Mouse (Mus musculus) heart, embryonic 10.5 days (tissue): ENCODE results near the gene Fam219a. TPM values are rescaled to one million over a fixed set of nuclear protein-coding genes. Genes with fewer than 3 reads are reported as not detected.

ENCODE experiments used
- DNase-seq: peaks from one replicate; pipeline ENCODE4 v3.0.0-alpha.2; 2017; ENCODE audit warnings: low spot score
- H3K27ac ChIP-seq: fragments of 300-500 bp; sonication (generic); 2 replicates; pipeline ENCODE4 v1.5.1; 2016; ENCODE audit warnings: mild to moderate bottlenecking
- H3K27me3 ChIP-seq: fragments of 300-500 bp; sonication (generic); 2 replicates; pipeline ENCODE4 v1.6.1; 2016; ENCODE audit warnings: mild to moderate bottlenecking; ENCODE audit not compliant: poor library complexity, insufficient read depth, severe bottlenecking
- H3K36me3 ChIP-seq: fragments of 300-500 bp; sonication (generic); 2 replicates; pipeline ENCODE4 v1.6.1; 2016; ENCODE audit warnings: mild to moderate bottlenecking, moderate library complexity
- H3K4me1 ChIP-seq: fragments of 300-500 bp; sonication (generic); 2 replicates; pipeline ENCODE4 v1.6.1; 2016; ENCODE audit warnings: mild to moderate bottlenecking
- H3K4me3 ChIP-seq: fragments of 300-500 bp; sonication (generic); 2 replicates; pipeline ENCODE4 v1.5.1; 2016; ENCODE audit warnings: mild to moderate bottlenecking, moderate library complexity
- H3K9me3 ChIP-seq: fragments of 300-500 bp; sonication (generic); 2 replicates; pipeline ENCODE4 v1.6.1; 2016; ENCODE audit warnings: mild to moderate bottlenecking, moderate library complexity
- WGBS: fragments of 180-500 bp; shearing (Covaris S2); methylation state at CpG from one replicate; pipeline ENCODE4 v1.1.7; 2016; 5-methylcytosine and 5-hydroxymethylcytosine counted together
- polyA plus RNA-seq: library from polyadenylated mRNA; unstranded; fragments of >200 nt; fragmentation: Nextera tagmentation; extraction: Ambion mirVana; gene quantifications from 2 replicates; pipeline ENCODE4 v1.2.1, GENCODE M21; 2016

Fam219a gene
- polyA plus RNA-seq, 1 experiment from 2014 or later: 2.2 TPM

DNA sequence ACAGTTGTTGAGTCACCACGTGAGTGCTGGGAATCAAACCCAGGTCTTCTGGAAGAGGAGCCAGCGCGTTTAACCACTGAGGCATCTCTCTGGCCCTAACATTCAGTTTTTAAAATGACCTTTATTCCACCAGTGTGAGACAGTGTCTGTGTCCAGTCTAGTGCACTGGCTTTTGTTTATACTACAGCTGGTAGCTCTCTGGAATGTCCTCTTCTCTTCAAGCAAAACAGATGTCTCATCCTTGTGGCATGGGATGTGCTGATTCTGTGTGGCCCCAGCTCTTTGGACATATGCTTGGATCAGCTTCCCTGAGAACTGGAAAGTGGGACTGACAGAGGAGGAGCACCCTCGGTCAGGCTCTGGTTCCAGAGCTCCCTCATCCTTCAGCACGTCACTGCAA, 34.5 kb downstream of the Fam219a start:
- WGBS: 75% methylated on average over 5 of the region's 5 CpGs

DNA sequence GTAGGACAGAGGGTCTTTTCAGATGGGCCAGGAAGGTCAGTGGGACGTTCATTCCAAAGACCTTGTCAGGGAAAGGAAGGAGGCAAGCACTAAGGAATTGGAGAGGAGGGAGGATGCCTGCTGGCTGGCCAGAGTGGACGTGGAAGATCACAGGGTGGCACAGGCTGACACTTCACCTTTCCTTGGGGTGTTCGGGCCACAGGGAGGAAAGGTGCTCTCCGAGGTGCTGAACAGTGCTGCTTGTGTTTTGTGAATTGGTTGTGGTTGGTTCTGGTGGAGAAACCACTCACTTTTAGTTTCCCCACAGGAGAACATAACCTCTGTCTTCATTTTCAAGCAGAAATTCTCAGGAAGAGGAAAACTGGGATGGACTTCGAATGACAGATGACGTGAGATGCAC, 36.9 kb downstream of the Fam219a start:
- Histone ChIP-seq H3K9me3 (no peaks in the 10 kb centered on the region), H3K27ac (no peak overlapping the region), H3K36me3 (no peaks in the 10 kb centered on the region), H3K27me3 (no peaks in the 10 kb centered on the region), H3K4me3 (no peak overlapping the region), H3K4me1 (0 out of 2 replicates have a peak, but pooled peaks cover 6% of the 10 kb centered on the region)
- no peak for DNase-seq
- WGBS: 18% methylated on average over 6 of the region's 6 CpGs

More for the DNA sequence above, 34.5 kb downstream of the Fam219a start:
- no peak for DNase-seq
- Histone ChIP-seq H3K27ac (no peak overlapping the region), H3K27me3 (no peaks in the 10 kb centered on the region), H3K4me1 (no peaks in the 10 kb centered on the region), H3K36me3 (no peaks in the 10 kb centered on the region), H3K4me3 (no peak overlapping the region), H3K9me3 (no peaks in the 10 kb centered on the region)

- 54% methylated on average over 8 of the region's 8 CpGs for WGBS
- Histone ChIP-seq H3K27me3 (peaks cover 21% of the 10 kb centered on the region; the same call in 1 of the 2 replicates), H3K4me3 (no peak overlapping the region), H3K4me1 (peaks cover 13% of the 10 kb centered on the region; the same call in 1 of the 2 replicates), H3K27ac (no peak overlapping the region), H3K9me3 (no peaks in the 10 kb centered on the region), H3K36me3 (no peaks in the 10 kb centered on the region)
- no peak for DNase-seq
Observed at GRCm38 (mm10) chr4:41527996-41528395, 41.3 kb downstream of the Fam219a start.

DNA sequence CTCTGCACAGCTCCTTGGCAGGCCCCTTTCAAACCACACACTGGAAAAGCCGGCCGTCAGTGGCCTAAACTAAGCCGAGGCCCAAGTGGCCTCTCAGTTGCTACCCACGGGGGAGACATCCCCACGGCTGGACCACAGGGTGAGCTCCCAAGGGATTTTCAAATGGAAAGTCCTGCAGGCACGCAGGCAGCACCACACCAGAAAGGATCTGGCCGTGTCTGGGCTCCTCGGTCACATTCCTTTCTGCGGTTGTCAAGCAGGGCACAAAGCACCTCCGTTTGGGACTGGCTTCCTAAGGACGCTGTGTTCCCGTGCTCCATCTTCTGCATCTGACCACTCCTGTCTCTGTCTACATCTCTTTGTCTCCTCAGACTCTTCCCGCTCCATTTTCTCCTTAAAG, 42.3 kb downstream of the Fam219a start:
- WGBS: 45% methylated on average over 13 of the region's 13 CpGs
- peaks cover 13% of the 10 kb centered on the region; the same call in 1 of the 2 replicates for H3K4me1 ChIP-seq
- H3K36me3 ChIP-seq: no peaks in the 10 kb centered on the region
- DNase-seq: no peak
- no peak overlapping the region for H3K4me3 ChIP-seq
- no peaks in the 10 kb centered on the region for H3K9me3 ChIP-seq
- peaks cover 29% of the 10 kb centered on the region for H3K27me3 ChIP-seq
- no peak overlapping the region; the same call in 1 of the 2 replicates for H3K27ac ChIP-seq

GRCm38 (mm10) chr4:41526553-41526952, 42.8 kb downstream of the Fam219a start:
- 78% methylated on average over 7 of the region's 7 CpGs for WGBS
- DNase-seq: no peak
- Histone ChIP-seq H3K36me3 (no peaks in the 10 kb centered on the region), H3K4me3 (no peak overlapping the region), H3K27ac (no peak overlapping the region), H3K27me3 (peaks cover 34% of the 10 kb centered on the region), H3K4me1 (peaks cover 13% of the 10 kb centered on the region; the same call in 1 of the 2 replicates), H3K9me3 (no peaks in the 10 kb centered on the region)

DNA sequence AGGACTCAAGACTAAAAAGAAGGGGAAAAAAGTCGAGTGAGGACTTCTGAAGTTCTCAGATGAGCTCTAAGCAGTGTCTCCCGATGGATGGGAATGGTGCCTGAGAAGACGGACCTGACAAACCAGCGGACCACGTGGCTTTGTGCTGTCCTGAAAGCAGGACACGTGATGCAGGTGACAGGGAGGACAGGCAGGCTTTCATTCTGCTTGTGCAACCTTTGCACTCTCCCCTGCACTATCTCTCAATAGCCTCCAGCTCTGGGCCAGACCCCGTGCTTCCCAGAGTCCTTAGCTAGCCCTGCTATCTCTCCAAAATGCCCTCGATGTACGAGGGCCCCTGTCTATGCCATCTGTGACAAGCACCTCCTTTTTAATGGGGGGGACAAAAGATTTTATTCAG, 44.5 kb downstream of the Fam219a start:
- Histone ChIP-seq H3K27ac (no peak overlapping the region), H3K9me3 (no peaks in the 10 kb centered on the region), H3K4me1 (peaks cover 17% of the 10 kb centered on the region), H3K4me3 (no peak overlapping the region), H3K27me3 (peaks cover 48% of the 10 kb centered on the region), H3K36me3 (no peaks in the 10 kb centered on the region)
- 68% methylated on average over 9 of the region's 9 CpGs for WGBS
- no peak for DNase-seq

DNA sequence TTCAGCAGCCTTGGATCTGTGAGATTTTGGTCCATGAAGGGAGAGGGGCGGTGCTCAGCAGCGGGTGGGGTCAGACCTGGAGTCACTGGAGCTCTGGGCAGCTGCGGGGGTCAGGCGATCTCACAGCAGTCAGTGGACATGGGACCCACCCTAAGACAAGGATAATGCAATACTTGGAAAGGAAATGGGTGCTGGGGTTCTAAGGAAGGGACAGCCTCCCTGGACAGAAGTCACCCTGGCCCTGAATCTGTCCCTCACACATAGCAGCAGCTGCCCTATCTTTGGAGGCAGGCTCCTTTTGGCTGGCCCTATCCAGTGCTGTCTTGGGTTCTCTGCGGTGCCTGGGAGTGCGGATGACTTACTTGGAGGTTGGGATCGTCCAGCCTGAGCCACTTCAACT, 45.5 kb downstream of the Fam219a start:
- Histone ChIP-seq H3K36me3 (no peaks in the 10 kb centered on the region), H3K4me3 (no peak overlapping the region), H3K27ac (no peak overlapping the region), H3K9me3 (no peaks in the 10 kb centered on the region), H3K27me3 (peaks cover 58% of the 10 kb centered on the region), H3K4me1 (peaks cover 17% of the 10 kb centered on the region)
- 67% methylated on average over 7 of the region's 7 CpGs for WGBS
- no peak for DNase-seq

DNA sequence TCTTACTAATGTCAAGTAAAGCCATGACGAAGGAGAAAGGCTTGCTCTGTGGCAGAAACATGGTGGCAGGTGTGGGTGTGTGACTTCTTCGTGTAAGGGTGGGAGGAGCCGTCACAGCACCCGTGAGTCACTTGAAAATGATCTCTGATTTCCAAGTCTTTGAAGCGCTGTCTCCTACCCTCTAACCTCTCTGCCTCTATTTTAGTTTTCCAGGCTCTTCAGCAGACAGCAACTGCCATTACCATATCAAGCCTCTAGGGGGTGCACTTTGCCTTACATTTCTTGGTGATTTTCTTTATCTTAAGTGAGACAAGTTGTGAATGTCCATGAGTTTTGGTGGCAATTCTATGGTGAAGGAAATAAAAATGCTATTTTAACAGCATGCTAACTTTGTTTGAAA, 46.5 kb downstream of the Fam219a start:
- H3K4me1 ChIP-seq: peaks cover 12% of the 10 kb centered on the region
- WGBS: 48% methylated on average over 5 of the region's 5 CpGs
- no peak overlapping the region for H3K4me3 ChIP-seq
- no peak for DNase-seq
- H3K36me3 ChIP-seq: no peaks in the 10 kb centered on the region
- peaks cover 60% of the 10 kb centered on the region for H3K27me3 ChIP-seq
- H3K9me3 ChIP-seq: no peaks in the 10 kb centered on the region
- H3K27ac ChIP-seq: no peak overlapping the region

DNA sequence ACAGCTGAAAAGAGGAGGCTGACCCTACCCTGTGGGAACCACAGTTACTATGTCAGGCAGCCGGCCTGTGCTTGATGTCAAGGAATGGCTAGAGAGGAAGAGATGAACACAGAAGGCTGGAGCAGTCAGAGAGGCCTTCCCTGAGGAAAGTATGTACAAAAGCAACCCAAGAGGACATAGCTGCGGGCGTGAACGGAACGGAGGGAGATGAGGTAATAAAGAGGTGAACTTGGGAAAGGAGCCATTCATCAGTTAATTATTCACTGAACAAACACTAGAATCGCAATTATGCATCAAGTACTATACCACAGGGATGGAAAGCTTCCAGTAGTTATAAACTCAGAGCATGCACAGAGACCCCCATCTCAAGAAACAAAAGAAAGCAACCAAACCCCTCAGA, 47.2 kb downstream of the Fam219a start:
- Histone ChIP-seq H3K4me3 (no peak overlapping the region), H3K36me3 (no peaks in the 10 kb centered on the region), H3K27ac (no peak overlapping the region), H3K4me1 (peaks cover 11% of the 10 kb centered on the region), H3K27me3 (peaks cover 59% of the 10 kb centered on the region), H3K9me3 (no peaks in the 10 kb centered on the region)
- DNase-seq: no peak
- 84% methylated on average over 6 of the region's 6 CpGs for WGBS

- 33% methylated on average over 14 of the region's 14 CpGs for WGBS
- no peaks in the 10 kb centered on the region for H3K36me3 ChIP-seq
- no peak overlapping the region for H3K27ac ChIP-seq
- H3K9me3 ChIP-seq: no peaks in the 10 kb centered on the region
- no peak for DNase-seq
- peaks cover 8% of the 10 kb centered on the region; the same call in 1 of the 2 replicates for H3K4me1 ChIP-seq
- H3K27me3 ChIP-seq: peaks cover 47% of the 10 kb centered on the region
- no peak overlapping the region for H3K4me3 ChIP-seq
Observed at GRCm38 (mm10) chr4:41520641-41521040, 48.7 kb downstream of the Fam219a start.

DNA sequence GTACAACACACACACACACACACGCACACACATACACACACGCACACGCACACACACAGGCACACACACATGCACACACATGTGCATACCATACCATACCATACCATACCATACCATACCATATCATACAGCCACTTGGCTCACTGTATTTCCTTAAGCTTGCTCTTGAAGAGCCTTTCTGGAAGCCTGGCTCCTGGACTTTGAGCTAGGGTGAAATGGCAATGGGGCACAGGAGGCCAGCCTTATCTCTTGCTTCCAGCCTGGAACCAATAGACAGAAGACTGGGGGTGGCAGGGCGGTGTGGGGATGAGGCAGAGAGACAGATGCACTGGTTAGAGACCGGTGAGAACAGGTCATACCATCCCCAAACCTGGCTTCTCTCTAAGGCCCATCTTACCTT, 50.1 kb downstream of the Fam219a start:
- WGBS: 87% methylated on average over 5 of the region's 5 CpGs
- Histone ChIP-seq H3K27ac (no peak overlapping the region), H3K4me3 (no peak overlapping the region), H3K9me3 (no peaks in the 10 kb centered on the region), H3K36me3 (no peaks in the 10 kb centered on the region), H3K27me3 (peaks cover 40% of the 10 kb centered on the region), H3K4me1 (peaks cover 8% of the 10 kb centered on the region; the same call in 1 of the 2 replicates)
- DNase-seq: no peak

DNA sequence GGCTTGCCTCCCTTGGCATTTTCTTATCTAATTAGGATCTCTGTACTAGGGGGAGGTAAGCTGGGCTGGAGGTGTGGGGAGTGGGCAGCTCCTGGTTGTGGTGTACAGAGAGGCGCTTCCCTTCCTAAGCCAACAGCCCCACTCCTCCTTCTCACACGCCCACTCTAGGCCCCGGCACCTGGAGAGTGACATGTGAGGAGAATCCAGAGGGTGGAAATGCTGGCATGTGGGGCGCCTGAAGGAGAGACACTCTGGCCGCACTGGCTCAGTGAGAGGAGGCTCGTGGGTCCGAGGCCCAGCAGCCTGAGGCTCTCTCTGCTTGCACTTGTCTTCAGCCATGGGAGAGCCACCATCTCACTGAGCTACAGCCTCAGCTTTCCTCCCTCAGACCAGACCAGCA, 51.0 kb downstream of the Fam219a start:
- Histone ChIP-seq H3K36me3 (no peaks in the 10 kb centered on the region), H3K4me1 (peaks cover 9% of the 10 kb centered on the region; the same call in 1 of the 2 replicates), H3K27me3 (peaks cover 45% of the 10 kb centered on the region), H3K9me3 (no peaks in the 10 kb centered on the region), H3K4me3 (no peak overlapping the region), H3K27ac (no peak overlapping the region)
- no peak for DNase-seq
- 70% methylated on average over 7 of the region's 7 CpGs for WGBS

- H3K27me3 ChIP-seq: peaks cover 48% of the 10 kb centered on the region
- no peak for DNase-seq
- WGBS: 74% methylated on average over 2 of the region's 2 CpGs
Observed at GRCm38 (mm10) chr4:41517233-41517632, 52.1 kb downstream of the Fam219a start, which contains the start of gene 1110017D15Rik. TSS of gene 1110017D15Rik (minus strand) at chr4:41517333.

GRCm38 (mm10) chr4:41513714-41514113, 55.6 kb downstream of the Fam219a start:
- no peak for DNase-seq
- no peak overlapping the region for H3K27ac ChIP-seq
- 22% methylated on average over 8 of the region's 8 CpGs for WGBS

More at GRCm38 (mm10) chr4:41517233-41517632, 52.1 kb downstream of the Fam219a start, which contains the start of gene 1110017D15Rik:
- no peak within 1 kb of the TSS for H3K27ac ChIP-seq
- peaks cover 10% of the 10 kb centered on the region; the same call in 1 of the 2 replicates for H3K4me1 ChIP-seq
- H3K4me3 ChIP-seq: no peak within 1 kb of the TSS
- H3K9me3 ChIP-seq: no peaks in the 10 kb centered on the region
- no peaks in the 10 kb centered on the region for H3K36me3 ChIP-seq

More at GRCm38 (mm10) chr4:41513714-41514113, 55.6 kb downstream of the Fam219a start:
- H3K27me3 ChIP-seq: peaks cover 46% of the 10 kb centered on the region
- H3K4me1 ChIP-seq: peaks cover 5% of the 10 kb centered on the region; the same call in 1 of the 2 replicates
- no peaks in the 10 kb centered on the region for H3K36me3 ChIP-seq
- no peak overlapping the region for H3K4me3 ChIP-seq
- no peaks in the 10 kb centered on the region for H3K9me3 ChIP-seq
